Mouse (Mus musculus): ENCODE results near the gene Gm20489. TPM values are rescaled to one million over a fixed set of nuclear protein-coding genes. Genes with fewer than 3 reads are reported as not detected.

The Gm20489 gene
- not detected for total RNA-seq (2023)

GRCm38 (mm10) chrX:101268755-101269124 is at the start of gene Gm20489:
Gene Gm20489 (minus strand): TSS chrX:101269023.

GRCm38 (mm10) chrX:101299055-101299454 is 30.2 kb upstream of the Gm20489 start, which contains the start of gene Nlgn3:
Gene Nlgn3 (plus strand): TSS chrX:101299168.

DNA sequence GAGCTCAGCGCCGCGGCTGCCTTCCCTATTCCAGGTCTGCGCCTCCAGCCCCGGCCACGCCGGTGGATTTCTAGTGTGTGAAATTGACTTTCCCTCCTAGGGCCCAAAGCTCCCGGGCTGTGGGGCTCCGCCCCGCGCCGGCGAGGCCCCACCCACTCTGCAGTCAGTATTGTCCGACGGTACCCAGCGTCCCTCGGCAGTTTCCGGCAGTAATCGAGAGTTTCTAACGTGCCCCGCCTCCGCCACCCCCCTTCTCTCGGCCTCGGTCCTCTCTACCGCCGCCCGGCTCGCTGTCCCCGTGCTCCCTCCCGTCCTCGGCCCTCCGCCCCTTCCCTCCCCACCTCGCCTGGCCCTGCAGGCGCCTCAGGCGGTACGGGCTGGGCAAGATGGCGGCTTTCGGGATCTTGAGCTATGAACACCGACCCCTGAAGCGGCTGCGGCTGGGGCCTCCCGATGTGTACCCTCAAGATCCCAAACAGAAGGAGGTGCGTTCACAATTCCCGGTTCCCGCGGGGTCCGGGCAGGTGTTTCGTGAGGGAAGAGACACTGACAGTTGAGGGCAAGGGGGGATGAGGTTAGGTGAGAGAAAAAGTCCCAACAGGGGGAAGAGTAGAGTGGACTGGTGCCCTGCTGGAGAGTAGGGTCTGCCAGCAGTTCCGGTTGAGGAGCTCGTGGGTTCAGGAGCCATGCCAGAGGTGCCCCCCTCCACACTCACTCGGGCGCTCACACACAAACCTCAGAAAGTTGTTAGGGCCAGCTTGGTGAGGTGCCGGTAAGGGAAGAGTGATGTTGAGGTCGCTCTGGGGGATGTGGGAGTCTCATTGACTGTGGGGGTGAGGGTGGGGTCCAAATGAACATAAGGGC is 5.3 kb upstream of the Gm20489 start, which contains the start of gene Med12:
TSS of gene Med12 (plus strand) at position 156 of the 864 bp plus-strand sequence.

GRCm38 (mm10) chrX:101268025-101268754 is 633 bp downstream of the Gm20489 start, which contains the start of gene Il2rg:
Gene Il2rg (minus strand): TSS chrX:101268255.

DNA sequence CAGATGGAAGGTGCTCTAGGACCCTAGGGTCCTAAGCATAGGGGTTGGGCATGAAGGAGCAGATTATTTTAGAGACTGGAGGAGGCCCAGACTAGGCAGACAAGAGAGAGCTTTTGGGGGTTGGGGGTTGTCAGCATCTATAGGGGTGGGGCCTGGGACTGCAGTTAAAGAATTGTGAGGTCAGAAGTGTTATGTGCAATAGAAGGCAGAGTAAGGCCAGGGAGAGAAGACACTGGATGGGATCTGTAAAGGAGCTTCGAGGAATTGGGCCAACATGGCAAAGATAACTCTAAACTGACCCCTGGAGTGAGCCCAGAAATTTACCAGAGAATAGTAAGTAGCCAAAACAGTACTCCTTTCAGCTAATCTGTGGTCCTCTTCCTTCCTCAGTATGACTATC is 4.9 kb downstream of the Gm20489 start, which contains the start of gene Gm614:
TSS of gene Gm614 (minus strand) at position 101 of the 400 bp plus-strand sequence.

GRCm38 (mm10) chrX:101253952-101254729 is 14.7 kb downstream of the Gm20489 start, which contains the start of gene Foxo4:
Gene Foxo4 (plus strand): TSS chrX:101254528.

GRCm38 (mm10) chrX:101221834-101222795 is 46.7 kb downstream of the Gm20489 start, which contains the start of gene Snx12:
Gene Snx12 (minus strand): TSS chrX:101222563.

Other genes starting within 250 kb of the Gm20489 start
- gene Tex11, start 209.4 kb downstream of the Gm20489 start, total RNA-seq (2023) = not detected
- gene Slc7a3, start 183.0 kb downstream of the Gm20489 start, total RNA-seq (2023) = 0.67 TPM
- 44.4 TPM for gene Snx12, start 46.5 kb downstream of the Gm20489 start, total RNA-seq (2023)
- 44.4 TPM for gene Foxo4, start 14.5 kb downstream of the Gm20489 start, total RNA-seq (2023)
- gene Gm614, start 5.0 kb downstream of the Gm20489 start, total RNA-seq (2023) = 58.8 TPM
- gene Il2rg, start 768 bp downstream of the Gm20489 start, total RNA-seq (2023) = 610 TPM
- 153 TPM for gene Med12, start 5.0 kb upstream of the Gm20489 start, total RNA-seq (2023)
- 1.4 TPM for gene Nlgn3, start 30.1 kb upstream of the Gm20489 start, total RNA-seq (2023)
- not detected for gene Gjb1, start 107.4 kb upstream of the Gm20489 start, total RNA-seq (2023)
- 25.7 TPM for gene Zmym3, start 151.8 kb upstream of the Gm20489 start, total RNA-seq (2023)
- gene Nono, start 160.3 kb upstream of the Gm20489 start, total RNA-seq (2023) = 228 TPM
- gene Itgb1bp2, start 180.1 kb upstream of the Gm20489 start, total RNA-seq (2023) = 4.0 TPM

Measured in CD4-positive naive resting alpha-beta T cell, adult 76 days (primary cell).